Mouse (Mus musculus) large intestine, adult 2 months (tissue): ENCODE results near the gene Frmd6. TPM values are rescaled to one million over a fixed set of nuclear protein-coding genes. Genes with fewer than 3 reads are reported as not detected.
A peak's percentile ranks its signal among the peaks of the same experiment; 100 is the strongest.

Experiments used
- DNase-seq: peaks from one replicate; pipeline ENCODE4 v3.0.0-alpha.2; 2012; ENCODE audit warnings: low read depth, low spot score
- WGBS: fragments of 180-500 bp; shearing (Covaris S2); methylation state at CpG from one replicate; pipeline ENCODE4 v1.1.7; 2018; 5-methylcytosine and 5-hydroxymethylcytosine counted together
- polyA plus RNA-seq: library from polyadenylated mRNA; depleted of rRNA; stranded (reverse); fragments of >200 nt; gene quantifications from 2 replicates; pipeline ENCODE4 v1.2.3, GENCODE M21; 2012; rRNA removed

Gene Frmd6
- 4.5 and 7.4 TPM in 2 replicates for polyA plus RNA-seq

DNA sequence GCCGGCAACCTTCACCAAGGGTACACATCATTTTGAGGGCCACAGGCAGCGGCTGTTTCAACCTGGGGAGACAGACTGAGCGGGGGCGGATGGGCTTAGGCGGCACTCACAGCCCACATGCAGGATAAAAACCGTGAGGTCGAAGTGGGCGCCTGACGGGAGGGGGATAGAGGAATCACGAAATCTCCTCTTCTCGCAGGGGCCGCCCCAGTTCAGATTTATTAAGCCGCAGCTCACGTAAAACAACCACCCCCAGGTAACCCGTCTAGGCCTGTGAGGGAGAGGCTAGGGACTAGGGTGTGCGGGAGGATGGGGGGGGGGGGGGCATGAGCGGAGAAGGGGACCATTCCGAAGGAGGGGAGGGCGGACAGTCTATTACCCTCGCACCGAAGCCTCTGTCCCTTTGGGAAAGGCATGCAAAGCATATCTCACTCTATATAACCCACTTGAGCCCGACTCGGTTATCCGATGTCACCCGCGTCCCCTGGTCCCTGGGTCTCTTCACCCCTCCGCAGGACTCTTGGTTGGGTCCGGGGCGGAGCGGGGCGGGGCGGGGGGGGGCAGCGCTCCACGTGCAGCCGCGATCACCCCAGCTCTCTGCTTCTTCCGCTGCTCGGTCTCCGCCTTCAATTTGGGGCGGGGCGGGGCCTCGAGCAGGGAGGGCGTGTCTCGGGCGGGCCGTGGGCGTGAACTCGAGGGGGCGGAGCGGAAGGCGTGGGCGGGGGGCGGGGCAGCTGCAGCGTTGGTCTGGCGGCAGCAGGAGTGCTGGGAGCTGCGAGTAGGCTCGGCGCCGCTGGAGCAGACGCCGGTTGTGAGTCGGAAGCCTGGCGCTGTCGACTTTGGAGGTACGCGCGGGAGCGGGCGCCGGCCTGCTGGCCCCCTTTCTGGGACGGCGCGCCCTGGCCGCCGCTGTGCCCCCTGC is at the start of gene Frmd6:
Gene Frmd6, plus strand, starts transcription at position 786 of the 922 bp plus-strand sequence.
- under 1% methylated on average over 74 of the region's 75 CpGs for WGBS

DNA sequence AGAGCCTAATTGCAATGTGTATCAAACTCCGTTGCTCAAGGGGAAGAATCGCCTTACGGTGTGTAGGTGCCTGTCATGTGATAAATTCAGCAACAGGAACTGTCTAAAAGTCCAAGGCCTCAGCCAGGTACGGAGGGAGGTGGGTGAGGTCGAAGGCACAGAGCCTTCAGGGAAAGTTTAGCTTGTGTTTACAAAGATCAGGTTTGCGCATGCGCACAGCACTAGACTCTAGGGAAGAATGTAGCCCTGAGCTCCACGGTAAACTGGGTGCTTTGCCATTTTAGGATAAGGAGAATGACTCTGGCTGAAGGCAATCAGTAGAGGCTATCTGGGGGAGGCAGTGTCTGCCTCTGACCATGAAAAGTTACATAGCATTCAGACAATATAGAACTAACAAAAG is 49.7 kb upstream of the Frmd6 start:
- DNase-seq, result peak; percentile 19
- 39% methylated on average over 8 of the region's 8 CpGs for WGBS

More for the DNA sequence above, at the start of gene Frmd6:
- DNase-seq, result peak; percentile 62

DNA sequence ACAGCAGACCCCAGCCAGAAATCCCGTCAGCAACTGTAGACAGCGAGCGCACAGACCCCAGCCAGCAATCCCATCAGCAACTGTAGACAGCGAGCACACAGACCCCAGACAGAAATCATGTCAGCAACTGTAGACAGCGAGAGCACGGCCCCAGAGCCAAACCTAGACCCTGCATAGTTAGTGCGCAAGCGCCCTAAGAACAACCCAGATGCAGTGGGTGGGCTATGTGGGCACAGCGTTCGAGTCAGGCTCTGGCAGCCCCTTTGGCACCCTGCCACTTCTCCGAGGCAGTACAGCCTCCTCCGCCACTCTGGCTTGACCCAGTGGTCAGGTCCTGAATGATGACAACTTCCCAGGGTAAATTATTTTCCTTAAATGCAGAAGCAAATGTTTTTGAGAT is 48.6 kb upstream of the Frmd6 start:
- 91% methylated on average over 12 of the region's 12 CpGs for WGBS
- DNase-seq, result no peak

DNA sequence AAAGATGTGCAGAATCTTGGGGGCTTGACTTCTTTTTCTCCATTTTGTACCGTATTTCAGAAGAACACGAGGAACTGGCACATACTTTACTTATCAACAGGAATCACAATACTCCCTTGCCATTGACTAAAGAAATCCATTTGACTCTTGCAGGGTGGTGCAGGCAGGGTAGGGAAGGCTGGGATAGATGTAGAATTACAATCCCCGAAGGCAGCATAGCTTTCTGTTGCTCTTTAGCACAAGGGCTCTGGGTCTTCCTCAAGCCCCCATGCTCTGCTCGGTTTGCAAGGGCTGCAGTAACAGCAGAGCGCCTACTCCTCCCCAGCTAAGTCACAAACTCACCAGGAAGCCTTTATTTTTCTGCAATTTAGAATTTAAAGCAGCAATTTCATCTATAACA is 47.8 kb upstream of the Frmd6 start:
- no peak for DNase-seq

DNA sequence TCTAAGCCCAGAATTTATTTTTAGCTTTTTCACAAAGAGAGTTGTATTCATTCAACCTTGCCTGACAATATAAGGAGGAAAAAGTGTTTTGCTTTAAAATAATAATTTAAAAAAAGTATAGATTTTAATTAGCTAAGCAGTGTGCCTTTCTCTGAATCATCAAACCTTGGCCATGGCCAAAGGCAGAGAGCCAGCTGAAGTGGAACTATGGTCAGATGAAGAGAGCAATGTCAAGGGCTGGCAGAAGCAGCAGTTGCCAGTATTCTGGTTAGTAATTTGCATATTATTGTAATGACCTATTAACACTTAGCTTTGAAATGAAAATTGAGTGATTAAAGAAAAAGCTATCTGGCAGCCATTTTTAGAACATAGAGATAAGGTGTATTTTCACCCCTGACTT is 47.4 kb upstream of the Frmd6 start:
- no peak for DNase-seq

More for the DNA sequence above, 47.8 kb upstream of the Frmd6 start:
- 83% methylated on average over 5 of the region's 5 CpGs for WGBS

DNA sequence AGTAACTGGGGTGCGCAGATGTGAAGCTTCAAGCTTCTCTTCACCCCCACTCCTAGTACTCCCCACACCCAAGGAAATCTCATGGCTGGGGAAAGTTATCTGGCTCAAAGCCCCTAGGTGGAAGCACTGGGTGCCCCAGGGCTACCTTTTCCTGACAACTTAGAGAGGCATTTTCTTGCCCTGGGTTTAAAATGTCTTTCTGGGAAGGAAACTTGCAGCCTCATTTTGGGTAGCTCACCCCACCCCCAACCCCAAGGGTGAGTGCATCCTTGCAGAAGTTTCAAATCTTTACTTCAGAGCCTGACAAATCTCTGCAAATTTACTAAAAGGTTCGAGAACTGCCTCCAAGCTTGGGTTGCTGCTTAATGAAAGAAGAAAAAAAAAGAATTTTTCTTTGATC is 47.0 kb upstream of the Frmd6 start:
- WGBS, result 73% methylated on average over 2 of the region's 2 CpGs
- no peak for DNase-seq

DNA sequence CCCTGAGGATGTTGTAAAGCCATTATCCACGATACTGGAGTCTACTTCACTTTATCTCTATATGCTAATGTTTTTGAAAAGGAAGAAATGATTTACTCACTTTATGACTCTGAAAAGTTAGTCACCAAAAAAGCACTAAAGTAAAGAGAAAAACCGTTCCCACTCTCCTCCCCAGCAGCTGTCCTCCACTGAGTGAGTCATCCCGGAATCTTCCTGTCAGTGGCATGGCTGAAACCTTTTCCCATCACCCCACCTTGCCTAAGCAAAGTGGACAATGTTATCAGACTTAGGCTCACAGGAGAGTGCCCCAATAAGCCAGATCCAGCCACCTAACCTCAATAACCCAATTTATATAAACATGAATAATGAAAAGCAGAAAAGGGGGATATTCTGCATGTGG is 46.6 kb upstream of the Frmd6 start:
- no peak for DNase-seq
- 17% methylated on average over 3 of the region's 3 CpGs for WGBS

DNA sequence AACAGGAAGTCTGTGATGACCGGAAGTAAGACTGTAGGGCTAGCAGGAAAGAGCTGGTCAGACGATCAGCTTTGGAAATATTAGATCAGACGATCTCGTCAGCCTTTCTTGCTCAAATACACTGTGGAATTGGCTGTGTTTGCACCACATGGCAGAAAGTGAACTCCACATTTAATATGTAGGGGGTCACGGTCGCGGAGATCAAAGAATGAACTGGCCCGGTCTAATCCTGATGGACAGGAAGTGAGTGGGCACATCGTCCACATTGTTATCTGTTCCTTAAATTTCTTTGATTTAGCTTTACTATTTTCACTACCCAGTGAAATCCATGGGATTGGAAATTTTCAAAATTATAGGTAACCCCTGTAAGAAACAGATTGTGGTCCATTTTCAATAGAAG is 42.3 kb upstream of the Frmd6 start:
- DNase-seq, result no peak
- 75% methylated on average over 9 of the region's 9 CpGs for WGBS

DNA sequence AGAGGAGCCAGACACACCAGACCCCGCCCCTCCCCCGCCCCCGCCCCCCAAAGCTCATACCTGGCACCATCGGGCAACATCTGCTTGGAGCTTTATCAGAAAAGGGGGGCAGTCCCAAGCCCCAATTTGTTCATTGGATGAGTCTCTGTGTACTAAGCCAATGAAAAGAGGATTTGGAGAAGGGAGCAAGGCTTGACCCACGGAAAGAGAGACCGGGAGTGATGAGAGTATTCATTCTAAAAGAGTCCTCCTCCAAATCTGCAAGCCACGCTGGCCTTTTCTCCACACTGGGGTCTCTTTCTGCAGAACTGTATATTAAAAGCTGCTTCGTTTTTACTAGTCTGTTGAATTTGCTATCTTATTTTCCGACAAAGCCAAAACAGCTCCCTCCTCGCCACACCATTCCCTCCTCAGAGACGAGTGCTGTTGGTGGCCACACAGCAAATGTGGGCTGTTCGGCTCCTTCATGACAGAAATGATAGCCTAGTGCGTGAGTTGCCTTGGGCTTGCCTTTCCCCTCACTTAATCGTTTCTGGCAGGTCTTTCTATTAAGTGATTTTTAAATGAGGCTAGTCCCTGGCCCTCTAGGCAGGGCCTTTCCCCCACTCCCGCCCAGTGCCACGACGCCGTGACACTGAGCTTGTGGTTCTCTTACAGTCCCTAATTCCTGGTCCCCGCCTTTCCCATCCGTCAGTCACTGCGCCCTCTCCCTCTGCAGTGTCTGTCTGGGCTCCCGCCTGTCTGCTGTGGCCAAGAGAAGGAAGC is 41.7 kb upstream of the Frmd6 start:
- no peak for DNase-seq
- WGBS, result 53% methylated on average over 22 of the region's 22 CpGs

DNA sequence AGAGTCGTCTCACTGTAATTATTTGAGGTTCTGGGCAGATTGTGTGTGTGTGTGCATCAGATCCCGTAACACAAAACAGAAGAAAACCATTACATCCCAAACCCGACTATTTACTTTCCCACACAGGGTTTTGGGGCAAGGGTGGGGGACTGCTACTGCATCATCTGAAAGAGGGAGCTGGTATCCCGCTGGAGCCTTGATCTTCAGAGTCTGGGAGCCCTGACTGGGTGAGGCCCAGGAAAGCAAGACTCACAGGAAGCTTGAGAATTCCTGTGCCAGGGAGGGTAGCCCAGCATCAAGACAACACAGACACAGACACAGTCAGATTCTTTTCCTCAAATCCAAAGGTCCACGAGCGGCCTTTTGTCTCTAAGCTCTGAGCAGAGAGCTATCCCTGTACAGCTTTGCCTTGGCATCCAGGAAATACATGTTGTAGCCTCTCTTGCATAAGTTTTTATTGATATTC is 41.0 kb upstream of the Frmd6 start:
- WGBS, result 45% methylated on average over 6 of the region's 6 CpGs

DNA sequence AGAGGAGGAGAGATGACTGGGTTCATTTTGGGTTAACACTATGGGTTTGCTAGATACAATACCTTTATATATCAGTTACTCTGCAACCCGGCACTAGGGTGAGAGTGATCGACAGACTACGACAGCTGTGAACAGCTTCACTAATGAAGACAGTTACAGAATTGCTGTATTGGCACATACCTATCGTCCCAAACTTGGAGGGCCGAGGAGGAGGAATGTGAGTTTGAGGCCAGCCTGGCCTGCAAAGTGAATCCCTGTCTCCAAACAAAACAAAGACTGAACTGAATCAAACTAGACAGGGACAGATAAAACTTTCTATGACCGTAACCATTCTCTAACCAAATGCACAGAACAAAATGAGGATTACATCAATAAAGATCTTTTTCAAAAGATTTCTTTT is 36.0 kb upstream of the Frmd6 start:
- no peak for DNase-seq
- WGBS, result 82% methylated on average over 6 of the region's 6 CpGs

More for the DNA sequence above, 41.0 kb upstream of the Frmd6 start:
- DNase-seq, result no peak

DNA sequence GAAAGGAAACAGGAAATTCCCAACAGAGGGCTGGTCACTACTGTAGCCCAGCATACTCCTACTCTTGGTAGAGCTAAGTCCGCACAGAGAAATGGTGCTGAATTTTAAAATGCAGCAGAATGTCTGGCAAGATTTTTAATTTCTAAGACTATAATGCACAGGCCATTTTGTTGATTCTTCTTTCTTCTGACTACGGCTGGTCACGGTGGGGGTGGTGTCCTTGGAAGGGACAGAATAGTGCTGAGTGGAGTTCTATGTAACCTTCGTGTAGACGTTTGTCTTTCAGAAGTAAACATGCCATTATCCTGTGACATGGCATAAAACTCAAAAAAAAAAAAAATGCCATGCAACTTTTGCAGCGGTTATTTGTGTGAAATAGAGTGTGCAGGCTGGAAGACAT is 32.0 kb upstream of the Frmd6 start:
- 71% methylated on average over 6 of the region's 6 CpGs for WGBS
- DNase-seq, result no peak

DNA sequence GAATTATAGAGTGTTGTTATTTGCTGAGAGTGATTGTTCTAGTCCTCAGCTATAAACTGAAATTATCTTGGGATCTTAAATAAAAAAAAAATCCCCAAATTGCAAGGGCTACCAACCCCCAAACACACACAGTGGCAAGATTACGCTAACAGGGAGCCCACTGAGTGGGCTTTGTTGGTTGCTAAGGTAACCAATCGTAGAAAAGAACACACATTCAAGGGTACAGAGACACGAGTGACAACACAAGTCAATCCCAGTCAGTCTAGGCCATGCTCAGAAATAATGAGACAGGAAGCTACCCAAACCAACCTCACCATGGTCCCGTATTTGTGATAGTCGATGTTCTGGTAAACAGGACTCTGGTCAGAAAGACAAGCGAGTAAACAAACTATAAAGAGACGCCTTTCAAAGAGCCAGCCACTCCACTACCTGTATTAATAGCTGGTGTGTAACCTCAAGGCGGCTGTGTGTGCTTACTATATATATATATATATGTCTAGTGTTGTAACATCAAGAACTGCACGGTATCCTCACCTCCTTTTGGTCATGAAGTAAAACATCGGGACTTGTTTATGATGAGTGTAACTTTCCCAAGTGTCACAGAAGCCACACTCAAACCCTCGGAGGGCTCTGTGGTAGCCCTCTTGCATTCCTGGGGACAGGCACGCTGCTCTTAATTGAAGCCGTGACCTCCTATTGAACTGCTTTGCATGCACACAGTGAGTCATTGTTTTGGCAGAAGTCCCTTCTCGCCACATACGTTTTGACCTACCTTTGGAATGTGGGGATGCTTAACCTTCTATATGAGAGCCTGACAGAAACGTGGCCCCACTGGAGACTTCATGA is 30.5 kb upstream of the Frmd6 start:
- 35% methylated on average over 16 of the region's 16 CpGs for WGBS
- DNase-seq, result no peak

DNA sequence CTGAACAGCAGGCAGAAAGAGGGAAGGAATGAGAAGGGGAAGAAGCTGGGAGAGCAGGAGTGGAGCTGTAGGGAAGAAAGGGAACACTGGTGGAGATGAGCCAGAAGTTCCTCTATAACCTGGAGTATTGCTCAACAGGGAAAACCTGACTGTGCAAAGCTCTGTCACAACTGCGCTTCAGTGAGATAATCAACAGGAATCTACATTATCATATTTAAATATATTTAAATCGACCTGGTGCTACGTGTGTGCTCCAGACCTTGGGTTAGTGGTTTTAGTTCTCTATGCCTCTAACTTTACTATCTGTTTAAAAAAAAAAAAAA is 30.0 kb upstream of the Frmd6 start:
- no peak for DNase-seq
- 60% methylated on average over 3 of the region's 3 CpGs for WGBS

DNA sequence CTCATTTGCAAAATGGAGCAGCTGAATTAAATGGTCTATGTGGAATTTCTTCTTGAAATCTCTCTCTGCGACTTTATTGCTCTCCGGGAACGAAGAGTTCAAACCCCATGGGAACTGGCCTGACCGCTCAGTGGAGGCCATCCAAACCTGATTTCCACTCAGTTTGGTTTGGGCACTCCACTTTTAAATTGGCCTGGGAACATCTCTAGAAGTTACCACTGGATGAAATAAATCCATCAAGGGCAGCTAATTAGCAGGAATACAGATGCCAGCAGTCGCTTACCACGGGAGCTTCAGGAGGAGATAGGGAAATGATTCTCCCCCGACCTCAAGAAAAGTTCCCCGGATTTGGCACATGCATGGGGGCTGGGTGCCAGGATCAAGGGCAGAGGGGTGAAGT is 26.8 kb upstream of the Frmd6 start:
- WGBS, result 76% methylated on average over 8 of the region's 8 CpGs
- DNase-seq, result no peak

DNA sequence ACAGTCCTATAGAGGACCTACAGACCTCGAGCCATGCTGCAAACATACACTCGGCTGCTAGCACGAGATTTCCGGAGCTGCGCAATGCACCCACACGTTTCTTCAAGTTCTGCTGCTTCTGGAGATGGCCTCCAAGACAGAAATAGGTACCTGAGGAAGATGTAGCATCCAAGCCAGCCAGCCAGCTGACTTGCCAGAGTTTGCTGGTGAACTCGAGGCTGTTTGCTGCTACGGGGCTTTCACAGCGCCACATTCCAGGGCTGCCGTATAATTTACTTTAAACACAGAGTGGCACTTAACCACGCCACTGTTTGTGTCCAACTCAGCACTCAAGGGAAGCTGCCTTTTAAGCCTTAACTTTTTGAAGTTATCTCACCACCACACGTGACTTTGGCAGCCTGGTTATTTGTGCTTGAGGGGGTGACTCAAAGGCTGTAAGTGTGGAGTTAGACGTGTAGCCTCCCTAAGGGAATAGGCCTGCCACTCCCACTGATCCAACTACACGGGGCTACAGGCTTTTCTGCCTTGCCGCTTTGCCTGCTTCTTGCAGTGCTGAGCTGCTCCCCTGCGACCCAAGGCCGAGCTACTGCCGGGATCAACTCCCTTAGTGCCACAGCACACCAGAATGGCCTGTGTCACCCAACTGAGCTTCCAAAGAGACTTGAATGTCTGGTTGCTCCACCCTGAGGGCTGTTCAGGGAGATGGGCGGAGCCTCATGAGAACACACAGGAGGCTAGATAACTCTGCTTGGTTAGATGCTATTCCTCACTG is 25.9 kb upstream of the Frmd6 start:
- no peak for DNase-seq
- 36% methylated on average over 19 of the region's 19 CpGs for WGBS

DNA sequence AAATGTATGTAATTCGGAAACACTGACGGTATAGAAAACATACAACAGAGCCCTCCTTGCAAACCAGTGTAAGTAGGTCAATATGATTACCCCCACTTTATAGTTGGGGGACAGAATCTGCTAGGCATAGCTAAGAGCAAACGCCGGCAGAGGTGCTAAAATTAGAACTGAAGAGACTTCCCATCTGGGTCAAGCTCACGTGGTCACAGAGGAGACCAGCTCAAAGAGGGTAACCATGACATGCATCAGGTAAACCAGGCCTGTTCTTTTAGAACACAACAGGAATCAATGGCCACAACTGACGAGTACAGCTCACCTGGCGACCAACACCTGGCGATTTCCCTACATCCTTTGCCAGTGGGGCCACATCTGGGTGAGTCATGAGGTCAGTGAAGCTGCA is 25.2 kb upstream of the Frmd6 start:
- DNase-seq, result no peak
- 68% methylated on average over 8 of the region's 8 CpGs for WGBS

DNA sequence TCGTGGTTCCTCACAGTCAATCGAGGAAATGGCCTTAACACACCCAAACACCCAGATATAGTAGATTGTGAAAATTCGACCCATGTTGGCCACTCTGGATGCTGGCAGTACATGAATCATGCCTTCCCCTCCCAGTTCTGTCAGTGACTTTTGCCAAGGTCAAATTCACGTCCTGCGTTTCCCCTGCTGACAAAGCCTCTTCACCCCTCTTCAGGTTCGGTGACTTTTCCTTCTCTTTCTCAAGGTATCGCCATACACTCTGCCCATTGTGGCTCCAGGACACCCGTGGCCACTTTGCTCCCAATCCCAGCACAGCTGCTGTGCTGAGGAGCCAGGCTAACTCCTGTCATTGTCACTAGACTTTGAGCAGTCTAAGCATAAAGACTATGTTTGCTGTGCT is 24.0 kb upstream of the Frmd6 start:
- 42% methylated on average over 8 of the region's 8 CpGs for WGBS

DNA sequence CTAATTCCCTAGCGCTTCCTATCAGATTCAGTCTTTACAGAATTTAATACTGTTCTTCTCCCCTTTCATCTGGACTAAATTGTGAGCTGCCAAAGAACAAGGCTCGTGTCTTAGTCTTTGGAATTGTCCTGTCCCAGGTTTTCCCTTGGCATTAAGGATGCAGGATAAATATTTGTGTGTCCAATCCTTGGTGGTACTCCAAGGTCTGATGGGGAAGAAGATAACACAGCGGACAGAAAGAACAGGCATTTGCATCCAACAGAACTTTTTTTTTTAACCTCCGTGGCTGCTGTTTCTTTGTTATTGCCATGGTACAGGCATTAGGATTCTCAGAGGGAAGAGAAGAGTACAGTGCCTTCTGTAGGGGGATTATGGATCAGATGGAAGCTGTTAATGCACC is 21.8 kb upstream of the Frmd6 start:
- DNase-seq, result no peak
- WGBS, result 65% methylated on average over 4 of the region's 4 CpGs

More for the DNA sequence above, 24.0 kb upstream of the Frmd6 start:
- no peak for DNase-seq
